Mouse (Mus musculus) embryo, embryonic 10 days (tissue): ENCODE results near the gene Cap2.

Experiments used
- DNase-seq: peaks from one replicate; pipeline ENCODE4 v3.0.0-alpha.2; 2015; ENCODE audit warnings: low spot score

The Cap2 gene

DNA sequence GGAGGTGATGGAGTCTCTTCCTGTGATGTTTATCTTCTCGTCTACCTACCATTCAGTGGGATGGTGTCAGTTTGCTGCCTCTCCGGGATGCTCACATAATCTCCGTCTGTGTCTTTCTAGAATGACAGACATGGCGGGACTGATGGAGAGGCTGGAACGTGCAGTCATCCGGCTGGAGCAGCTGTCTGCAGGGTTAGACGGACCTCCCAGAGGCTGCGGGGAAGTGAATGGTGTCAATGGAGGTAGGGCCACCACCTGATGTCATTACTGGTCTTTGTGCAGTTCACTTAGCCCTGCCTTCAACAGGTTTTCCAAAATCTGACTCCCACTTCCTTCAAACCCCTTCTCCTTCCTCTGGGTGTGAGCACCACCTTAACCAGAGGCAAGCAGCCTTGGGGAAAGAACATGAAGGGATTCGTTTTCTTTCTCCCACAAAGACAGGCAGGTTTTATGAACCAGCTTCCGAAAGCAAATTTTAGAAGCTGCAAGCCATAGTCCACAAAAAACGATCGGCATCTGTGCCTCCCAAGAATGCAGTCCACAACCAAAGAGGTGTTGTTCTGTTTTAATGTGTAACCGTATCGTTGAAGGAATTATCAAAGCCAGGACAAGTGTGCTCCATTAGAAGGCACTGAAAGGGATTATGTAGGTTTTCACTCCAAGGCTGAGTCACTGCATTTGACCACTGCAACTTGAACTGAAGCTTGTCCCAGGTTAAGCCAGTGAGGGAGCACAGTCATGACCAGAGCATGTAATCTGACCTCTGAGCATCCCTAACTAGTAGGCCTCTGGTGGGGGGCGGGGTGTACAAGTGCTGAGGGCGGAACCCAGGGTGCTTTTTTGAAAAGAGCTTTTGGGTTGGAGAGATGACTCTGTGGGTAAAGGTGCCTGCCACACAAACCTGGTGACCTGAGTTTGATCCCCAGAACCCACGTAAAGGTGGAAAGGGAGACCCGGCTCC lies 23.9 kb downstream of the Cap2 start:
- DNase-seq, result no peak

DNA sequence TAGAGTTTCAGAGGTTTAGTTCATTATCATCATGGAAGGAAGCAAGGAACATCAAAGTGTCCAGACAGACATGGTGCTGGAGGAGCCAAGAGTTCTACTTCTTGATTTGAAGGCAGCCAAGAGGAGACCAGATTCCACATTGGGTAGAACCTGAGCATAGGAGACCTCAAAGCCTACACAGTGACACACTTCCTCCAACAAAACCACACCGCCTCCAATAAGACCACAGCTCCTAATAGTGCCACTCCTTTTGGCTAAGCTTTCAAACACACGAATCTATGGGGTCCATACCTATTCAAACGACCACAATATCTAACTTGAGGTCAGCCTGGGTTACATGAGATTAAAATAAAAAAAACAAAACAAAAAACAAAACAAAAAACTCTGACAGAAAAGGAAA lies 25.0 kb downstream of the Cap2 start:
- DNase-seq, result no peak

- DNase-seq, result no peak
Observed at GRCm38 (mm10) chr13:46527340-46527739, 25.7 kb downstream of the Cap2 start.

DNA sequence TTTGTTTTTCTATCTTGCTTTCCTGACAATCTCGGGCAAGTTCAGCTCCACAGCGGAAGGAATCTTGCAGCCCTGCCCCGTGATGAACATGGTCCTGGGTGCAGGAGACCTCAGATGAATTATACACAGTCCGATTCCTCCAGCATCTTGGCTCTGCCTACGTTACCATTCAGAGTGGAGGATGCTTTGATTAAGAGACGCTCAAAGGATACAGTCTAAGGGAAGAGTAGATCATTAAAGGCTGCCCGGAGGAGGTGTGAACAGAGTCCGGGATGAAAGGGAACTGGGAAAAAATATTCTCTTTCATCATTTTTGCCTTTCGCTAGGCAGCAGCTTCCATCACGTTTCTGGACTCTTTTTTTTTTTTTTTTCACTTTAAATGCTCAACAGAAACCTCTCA lies 27.4 kb downstream of the Cap2 start:
- DNase-seq, result no peak

- no peak for DNase-seq
Observed at GRCm38 (mm10) chr13:46530546-46530945, 28.9 kb downstream of the Cap2 start.

DNA sequence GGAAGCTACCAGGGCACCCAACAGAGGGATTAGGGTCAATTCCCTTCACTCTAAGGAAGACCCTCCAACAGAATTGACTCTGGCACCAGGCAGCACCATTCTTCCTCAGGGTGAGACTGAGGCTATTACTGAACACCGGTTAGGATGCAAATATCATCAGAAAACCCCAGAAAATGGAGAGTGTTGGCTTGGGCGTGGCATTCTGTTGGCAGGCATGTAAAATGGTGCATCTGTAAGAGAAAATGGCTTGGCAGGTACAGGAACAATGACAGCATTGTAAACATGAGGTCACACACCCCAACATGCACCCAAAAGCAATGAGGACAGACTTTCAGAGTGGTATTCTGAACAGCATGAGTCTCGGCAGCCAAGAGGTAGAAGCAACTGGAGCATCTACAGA lies 30.0 kb downstream of the Cap2 start:
- DNase-seq, result no peak

DNA sequence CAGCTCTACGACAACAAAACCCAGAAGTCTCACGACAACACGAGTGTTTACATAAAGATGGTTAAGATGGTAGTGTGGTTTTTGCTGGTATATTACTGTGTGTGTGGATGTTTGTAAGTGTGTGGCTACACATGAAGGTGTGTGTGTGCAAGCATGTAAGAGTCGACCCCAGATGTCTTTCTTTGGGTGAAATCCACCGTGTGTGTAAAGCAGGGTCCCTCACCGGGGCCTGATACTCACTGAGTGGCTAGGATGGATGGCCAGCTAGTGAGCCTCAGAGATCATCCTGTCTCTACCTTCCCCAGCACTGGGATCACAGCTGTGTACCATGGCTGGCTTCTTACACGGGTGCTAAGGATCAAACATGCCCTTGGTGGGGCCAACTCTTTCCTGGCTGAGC lies 30.6 kb downstream of the Cap2 start:
- no peak for DNase-seq

DNA sequence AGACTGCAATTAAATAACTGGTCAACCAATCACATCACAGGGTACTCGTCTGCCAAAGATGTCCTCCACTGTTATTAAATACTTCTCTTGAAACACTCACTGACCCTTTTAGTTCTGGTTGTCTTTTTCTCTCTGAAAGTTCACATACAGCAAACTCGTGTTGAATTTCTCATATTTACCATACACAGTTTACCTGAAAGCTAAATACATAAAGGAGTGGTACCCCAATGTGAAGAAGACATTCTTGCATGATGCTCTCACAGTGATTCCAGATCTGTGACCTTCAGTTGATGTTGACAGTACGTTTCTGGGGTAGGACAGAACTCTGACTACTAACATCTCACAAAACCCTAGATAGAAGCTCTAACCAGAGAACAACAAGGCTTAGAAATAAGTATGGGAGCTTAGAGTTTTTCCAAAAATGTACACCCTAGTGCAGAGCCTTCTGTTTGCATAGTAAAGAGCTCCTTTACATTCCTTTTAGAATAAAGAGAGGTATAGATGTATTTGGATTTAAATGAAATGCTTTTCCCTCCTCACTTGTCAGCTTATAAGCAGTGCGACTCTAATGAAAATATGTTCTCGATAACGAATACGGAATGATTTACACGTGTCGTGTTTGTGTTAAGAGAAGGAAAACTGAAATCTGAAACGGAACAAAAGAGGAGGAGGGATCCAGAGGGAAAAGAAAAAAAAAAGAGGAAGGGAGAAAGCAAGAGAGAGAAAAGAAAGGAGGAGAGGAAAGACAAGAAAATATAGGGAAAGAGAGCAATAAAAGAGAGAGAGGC lies 31.9 kb downstream of the Cap2 start:
- no peak for DNase-seq

DNA sequence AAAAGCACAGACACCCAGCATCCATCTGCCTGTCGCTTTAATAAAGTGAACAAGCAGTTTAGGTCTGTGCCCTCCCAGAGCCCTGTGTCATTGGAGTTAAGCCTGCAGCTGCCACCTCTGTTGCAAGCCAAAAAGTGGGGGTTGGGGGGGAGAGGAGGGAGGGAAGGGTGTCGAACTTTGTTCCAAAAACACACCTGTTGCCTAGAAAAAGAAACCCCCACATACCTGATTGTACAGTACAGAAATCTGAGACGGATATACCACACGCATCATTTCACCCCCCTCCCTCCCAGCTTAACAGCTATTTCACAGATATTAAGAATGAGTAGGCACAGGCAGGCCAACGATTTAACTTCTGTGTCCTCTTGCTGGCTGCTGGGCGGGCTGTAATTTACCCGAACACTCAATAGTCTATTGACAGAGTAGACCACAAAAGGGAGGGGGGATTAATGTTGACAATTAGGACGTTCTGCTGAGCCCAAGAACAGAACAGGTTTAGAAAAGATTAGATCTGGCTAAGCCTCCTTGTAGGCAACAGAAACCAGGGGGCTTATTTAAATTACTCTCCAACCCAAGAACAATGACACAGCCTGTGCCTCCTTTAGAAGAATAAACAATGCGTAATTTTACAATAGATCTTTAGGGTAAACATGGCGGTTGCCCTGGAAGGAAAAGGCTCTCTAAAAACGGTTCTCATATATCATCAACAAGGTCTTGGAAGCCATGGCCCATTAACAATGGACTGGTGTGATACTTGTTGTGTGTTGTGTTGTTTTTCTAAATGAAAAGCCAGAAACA lies 32.7 kb downstream of the Cap2 start:
- peak; percentile 62 for DNase-seq

- DNase-seq, result no peak
Observed at GRCm38 (mm10) chr13:46534969-46535785, 33.5 kb downstream of the Cap2 start.

GRCm38 (mm10) chr13:46539284-46539683 lies 37.6 kb downstream of the Cap2 start:
- no peak for DNase-seq

- DNase-seq, result peak; percentile 37
Observed at GRCm38 (mm10) chr13:46540943-46541342, 39.3 kb downstream of the Cap2 start.

DNA sequence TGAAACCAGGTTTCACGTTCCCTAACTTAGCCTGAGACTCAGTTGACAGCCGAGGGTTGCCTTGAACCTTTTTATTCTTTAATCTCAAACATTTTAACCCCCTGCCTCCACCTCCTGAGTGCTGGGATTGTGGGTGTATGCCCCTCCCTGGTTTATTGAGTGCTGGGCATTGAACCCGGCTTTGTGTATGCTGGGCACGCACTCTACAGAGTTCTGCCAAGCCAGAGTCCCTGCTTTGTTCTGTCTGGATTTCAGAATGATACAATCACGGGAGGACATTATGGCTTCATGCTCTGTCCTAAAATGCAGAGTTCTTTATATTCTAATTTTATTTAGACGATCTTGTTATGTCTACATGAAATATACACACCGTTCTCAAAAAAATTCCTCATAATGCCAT lies 41.1 kb downstream of the Cap2 start:
- DNase-seq, result no peak

DNA sequence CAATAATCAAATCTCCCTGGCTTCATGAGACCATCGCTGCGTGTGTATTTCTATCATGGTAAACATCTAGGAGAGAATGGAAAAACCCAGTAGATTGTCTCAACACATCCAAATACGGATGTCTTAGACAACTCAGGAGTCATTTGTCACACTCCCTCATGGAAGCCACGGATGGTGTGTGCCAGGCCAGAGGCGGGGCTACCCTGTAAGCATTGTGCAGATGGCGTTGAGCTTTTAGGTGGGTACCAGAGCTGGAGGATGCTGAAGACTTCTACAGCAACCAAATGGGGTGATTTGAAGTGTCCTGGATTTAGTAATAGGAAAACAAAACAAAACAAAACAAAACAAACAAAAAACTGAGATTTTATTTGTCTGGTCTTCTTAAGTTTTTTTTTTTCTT lies 43.0 kb downstream of the Cap2 start:
- DNase-seq, result no peak

- peak; percentile 53 for DNase-seq
Observed at GRCm38 (mm10) chr13:46545081-46545480, 43.4 kb downstream of the Cap2 start.

- no peak for DNase-seq
Observed at GRCm38 (mm10) chr13:46546846-46547245, 45.2 kb downstream of the Cap2 start.

DNA sequence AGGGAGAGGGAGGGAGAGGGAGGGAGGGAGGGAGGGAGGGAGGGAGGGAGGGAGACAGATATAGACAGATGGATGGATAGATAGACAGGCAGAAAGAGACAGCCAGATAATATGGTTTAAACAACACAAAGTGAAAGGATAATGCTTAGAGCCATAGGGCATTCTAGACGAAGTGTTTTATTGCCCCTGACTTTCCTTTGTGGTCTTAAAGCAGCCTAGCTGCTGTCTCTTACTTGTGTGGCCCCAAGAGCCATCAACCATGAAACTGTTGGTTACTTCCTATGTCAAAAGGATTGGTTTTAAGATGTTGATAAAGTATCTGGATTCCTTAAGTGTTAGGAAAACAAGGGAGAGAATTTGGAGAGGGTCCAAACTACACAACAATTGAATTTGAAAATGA lies 45.6 kb downstream of the Cap2 start:
- no peak for DNase-seq

DNA sequence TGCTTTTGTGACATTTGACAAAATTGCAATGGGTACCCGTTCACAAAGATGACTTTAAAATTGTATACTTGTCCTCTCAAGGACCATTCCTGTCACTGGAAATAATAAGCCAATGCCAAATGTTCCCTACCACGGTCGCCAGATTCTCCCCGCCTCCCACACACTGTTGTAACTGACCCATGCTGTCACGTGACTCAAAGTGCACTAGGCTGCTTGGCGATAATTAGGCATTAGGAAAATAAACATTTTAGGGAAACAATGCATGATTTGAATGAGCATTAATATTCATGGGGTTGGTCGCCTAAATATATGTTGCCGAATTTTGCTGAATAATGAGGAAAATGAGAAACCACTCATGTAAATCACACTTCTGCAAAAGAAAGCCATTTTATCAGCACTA lies 46.5 kb downstream of the Cap2 start:
- DNase-seq, result no peak

DNA sequence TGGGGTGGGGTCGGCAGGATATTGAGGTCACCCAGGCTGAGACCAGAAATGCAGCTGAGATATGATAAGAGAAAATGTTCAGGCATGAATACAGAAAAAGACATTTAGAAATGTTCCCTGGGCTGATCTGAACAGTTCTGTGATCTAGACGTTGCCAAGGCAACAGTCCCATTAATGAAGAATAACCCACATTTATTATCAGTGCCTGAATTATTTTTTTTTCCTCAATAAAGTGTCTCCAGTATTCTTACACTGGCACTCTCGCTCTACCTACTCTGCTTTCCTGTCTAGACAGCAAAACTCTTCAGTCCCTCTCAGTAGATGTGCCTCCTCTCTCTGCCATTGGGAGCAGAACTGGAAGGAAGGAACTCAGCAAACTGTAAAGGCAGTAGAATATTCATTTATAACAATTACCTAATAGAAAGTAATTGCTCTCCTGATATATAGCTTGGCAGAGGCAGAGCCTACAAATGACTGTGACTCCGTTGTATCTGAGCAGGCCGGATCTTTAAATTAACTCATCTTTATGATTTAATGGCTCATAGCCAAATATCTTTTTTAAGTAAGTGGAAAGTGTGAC lies 47.0 kb downstream of the Cap2 start:
- no peak for DNase-seq

- DNase-seq, result no peak
Observed at GRCm38 (mm10) chr13:46550627-46551026, 49.0 kb downstream of the Cap2 start.

DNA sequence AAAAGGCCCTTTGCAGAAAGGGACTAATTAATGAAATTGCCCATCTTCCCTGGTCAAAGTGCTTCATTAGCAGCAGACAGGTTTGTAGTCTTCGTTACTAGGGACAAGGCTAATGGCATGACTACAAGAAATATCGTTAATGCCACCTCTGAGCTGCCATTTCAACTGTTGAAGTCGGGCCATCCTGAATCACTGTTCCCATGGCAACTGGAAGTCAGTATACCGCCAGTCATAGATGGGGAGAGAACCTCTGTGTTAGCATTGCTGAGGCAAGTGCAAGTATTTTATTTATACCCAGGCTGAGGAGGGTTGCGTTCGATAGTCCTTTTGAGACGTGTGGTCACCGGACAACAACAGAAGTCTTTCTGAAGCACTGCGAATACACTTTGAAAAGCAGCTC lies 53.1 kb downstream of the Cap2 start:
- no peak for DNase-seq
